Mouse (Mus musculus): Measurements from ENCODE around the gene Mgat5b. TPM values are rescaled to one million over a fixed set of nuclear protein-coding genes. Genes with fewer than 3 reads are reported as not detected.

The Mgat5b gene
- polyA plus RNA-seq, 1 experiment from 2014 or later: 0.50 TPM

GRCm38 (mm10) chr11:116980313-116980712 is 61.6 kb downstream of the Mgat5b start:
- Histone ChIP-seq H3K27ac (replicated peaks in 1 of 2; ENCODE audit: control insufficient read depth in 1 of 2, insufficient read depth in 1 of 2, low read depth in 2 of 2, low read length in 2 of 2) (no peak overlapping the region), H3K9ac (ENCODE audit: low read length) (no peak overlapping the region; the same call in 1 of the 2 replicates), H3K4me2 (ENCODE audit: low read length) (no peak overlapping the region), H3K4me3 (ENCODE audit: control insufficient read depth in 1 of 2, insufficient read depth in 1 of 2, low read depth in 1 of 2, low read length in 2 of 2) (no peak overlapping the region), H3K9me3 (ENCODE audit: control insufficient read depth, low read length) (no peaks in the 10 kb centered on the region), H3K36me3 (ENCODE audit: control insufficient read depth, insufficient read depth, low read length) (no peaks in the 10 kb centered on the region), H3K27me3 (ENCODE audit: control insufficient read depth, insufficient read depth, low read length) (no peaks in the 10 kb centered on the region), H3K4me1 (ENCODE audit: control insufficient read depth in 2 of 2, insufficient read depth in 2 of 2, low read length in 2 of 2) (peaks cover 10 to 11% of the 10 kb centered on the region in 2 experiments)
- 26% methylated on average over 5 of the region's 5 CpGs for whole genome bisulfite sequencing
- ATAC-seq (ENCODE audit: insufficient number of reproducible peaks, insufficient read depth, low FRiP score, low read depth): no peak

GRCm38 (mm10) chr11:116982543-116982942 is 63.9 kb downstream of the Mgat5b start:
- H3K4me2 ChIP-seq (ENCODE audit: low read length): no peak overlapping the region
- no peaks in the 10 kb centered on the region for H3K36me3 ChIP-seq (ENCODE audit: control insufficient read depth, insufficient read depth, low read length)
- H3K9me3 ChIP-seq (ENCODE audit: control insufficient read depth, low read length): no peaks in the 10 kb centered on the region
- no peak overlapping the region for H3K27ac ChIP-seq (replicated peaks in 1 of 2; ENCODE audit: control insufficient read depth in 1 of 2, insufficient read depth in 1 of 2, low read depth in 2 of 2, low read length in 2 of 2)
- peaks cover 10 to 11% of the 10 kb centered on the region in 2 experiments for H3K4me1 ChIP-seq (ENCODE audit: control insufficient read depth in 2 of 2, insufficient read depth in 2 of 2, low read length in 2 of 2)
- H3K9ac ChIP-seq (ENCODE audit: low read length): no peak overlapping the region
- no peak for ATAC-seq (ENCODE audit: insufficient number of reproducible peaks, insufficient read depth, low FRiP score, low read depth)
- H3K4me3 ChIP-seq (ENCODE audit: control insufficient read depth in 1 of 2, insufficient read depth in 1 of 2, low read depth in 1 of 2, low read length in 2 of 2): no peak overlapping the region
- no peaks in the 10 kb centered on the region for H3K27me3 ChIP-seq (ENCODE audit: control insufficient read depth, insufficient read depth, low read length)
- WGBS: 48% methylated on average over 4 of the region's 4 CpGs

GRCm38 (mm10) chr11:116985504-116986385 is 67.1 kb downstream of the Mgat5b start:
- Histone ChIP-seq H3K4me2 (ENCODE audit: low read length) (no peak overlapping the region), H3K4me3 (ENCODE audit: control insufficient read depth in 1 of 2, insufficient read depth in 1 of 2, low read depth in 1 of 2, low read length in 2 of 2) (no peak overlapping the region), H3K4me1 (ENCODE audit: control insufficient read depth in 2 of 2, insufficient read depth in 2 of 2, low read length in 2 of 2) (peaks cover 1 to 3% of the 10 kb centered on the region in 2 experiments), H3K27me3 (ENCODE audit: control insufficient read depth, insufficient read depth, low read length) (no peaks in the 10 kb centered on the region), H3K36me3 (ENCODE audit: control insufficient read depth, insufficient read depth, low read length) (no peaks in the 10 kb centered on the region), H3K9me3 (ENCODE audit: control insufficient read depth, low read length) (no peaks in the 10 kb centered on the region), H3K27ac (replicated peaks in 1 of 2; ENCODE audit: control insufficient read depth in 1 of 2, insufficient read depth in 1 of 2, low read depth in 2 of 2, low read length in 2 of 2) (no peak overlapping the region), H3K9ac (ENCODE audit: low read length) (no peak overlapping the region)
- no peak for ATAC-seq (ENCODE audit: insufficient number of reproducible peaks, insufficient read depth, low FRiP score, low read depth)
- WGBS: 79% methylated on average over 15 of the region's 15 CpGs

GRCm38 (mm10) chr11:116988131-116988530 is 69.5 kb downstream of the Mgat5b start:
- no peak overlapping the region for H3K9ac ChIP-seq (ENCODE audit: low read length)
- H3K9me3 ChIP-seq (ENCODE audit: control insufficient read depth, low read length): no peaks in the 10 kb centered on the region
- H3K4me3 ChIP-seq (ENCODE audit: control insufficient read depth in 1 of 2, insufficient read depth in 1 of 2, low read depth in 1 of 2, low read length in 2 of 2): no peak overlapping the region
- WGBS: 64% methylated on average over 8 of the region's 8 CpGs
- no peaks in the 10 kb centered on the region for H3K4me1 ChIP-seq (ENCODE audit: control insufficient read depth in 2 of 2, insufficient read depth in 2 of 2, low read length in 2 of 2)
- no peak overlapping the region for H3K4me2 ChIP-seq (ENCODE audit: low read length)
- peaks cover 6% of the 10 kb centered on the region; the same call in 1 of the 2 replicates for H3K27me3 ChIP-seq (ENCODE audit: control insufficient read depth, insufficient read depth, low read length)
- no peaks in the 10 kb centered on the region for H3K36me3 ChIP-seq (ENCODE audit: control insufficient read depth, insufficient read depth, low read length)
- H3K27ac ChIP-seq (replicated peaks in 1 of 2; ENCODE audit: control insufficient read depth in 1 of 2, insufficient read depth in 1 of 2, low read depth in 2 of 2, low read length in 2 of 2): no peak overlapping the region
- ATAC-seq (ENCODE audit: insufficient number of reproducible peaks, insufficient read depth, low FRiP score, low read depth): no peak

- H3K4me2 ChIP-seq (ENCODE audit: low read length): no peak overlapping the region
- no peak overlapping the region for H3K27ac ChIP-seq (replicated peaks in 1 of 2; ENCODE audit: control insufficient read depth in 1 of 2, insufficient read depth in 1 of 2, low read depth in 2 of 2, low read length in 2 of 2)
- WGBS: 86% methylated on average over 7 of the region's 7 CpGs
- H3K36me3 ChIP-seq (ENCODE audit: control insufficient read depth, insufficient read depth, low read length): no peaks in the 10 kb centered on the region
- H3K9me3 ChIP-seq (ENCODE audit: control insufficient read depth, low read length): no peaks in the 10 kb centered on the region
- peaks cover 0 to 2% of the 10 kb centered on the region in 2 experiments; a peak in 2 of 4 replicates for H3K4me1 ChIP-seq (ENCODE audit: control insufficient read depth in 2 of 2, insufficient read depth in 2 of 2, low read length in 2 of 2)
- H3K4me3 ChIP-seq (ENCODE audit: control insufficient read depth in 1 of 2, insufficient read depth in 1 of 2, low read depth in 1 of 2, low read length in 2 of 2): no peak overlapping the region
- ATAC-seq (ENCODE audit: insufficient number of reproducible peaks, insufficient read depth, low FRiP score, low read depth): no peak
- peaks cover 24% of the 10 kb centered on the region for H3K27me3 ChIP-seq (ENCODE audit: control insufficient read depth, insufficient read depth, low read length)
- H3K9ac ChIP-seq (ENCODE audit: low read length): no peak overlapping the region
Measured at GRCm38 (mm10) chr11:116990231-116990630, 71.6 kb downstream of the Mgat5b start.

- Histone ChIP-seq H3K4me3 (ENCODE audit: control insufficient read depth in 1 of 2, insufficient read depth in 1 of 2, low read depth in 1 of 2, low read length in 2 of 2) (no peak overlapping the region), H3K9me3 (ENCODE audit: control insufficient read depth, low read length) (no peaks in the 10 kb centered on the region), H3K27ac (replicated peaks in 1 of 2; ENCODE audit: control insufficient read depth in 1 of 2, insufficient read depth in 1 of 2, low read depth in 2 of 2, low read length in 2 of 2) (no peak overlapping the region), H3K4me1 (ENCODE audit: control insufficient read depth in 2 of 2, insufficient read depth in 2 of 2, low read length in 2 of 2) (peaks cover 0 to 2% of the 10 kb centered on the region in 2 experiments; a peak in 2 of 4 replicates), H3K4me2 (ENCODE audit: low read length) (no peak overlapping the region), H3K9ac (ENCODE audit: low read length) (no peak overlapping the region), H3K36me3 (ENCODE audit: control insufficient read depth, insufficient read depth, low read length) (no peaks in the 10 kb centered on the region), H3K27me3 (ENCODE audit: control insufficient read depth, insufficient read depth, low read length) (peaks cover 33% of the 10 kb centered on the region)
- no peak for ATAC-seq (ENCODE audit: insufficient number of reproducible peaks, insufficient read depth, low FRiP score, low read depth)
- WGBS: 73% methylated on average over 8 of the region's 8 CpGs
Measured at GRCm38 (mm10) chr11:116991410-116991809, 72.7 kb downstream of the Mgat5b start.

GRCm38 (mm10) chr11:116991964-116992363 is 73.3 kb downstream of the Mgat5b start:
- Histone ChIP-seq H3K4me1 (ENCODE audit: control insufficient read depth in 2 of 2, insufficient read depth in 2 of 2, low read length in 2 of 2) (peaks cover 0 to 2% of the 10 kb centered on the region in 2 experiments; a peak in 2 of 4 replicates), H3K4me3 (ENCODE audit: control insufficient read depth in 1 of 2, insufficient read depth in 1 of 2, low read depth in 1 of 2, low read length in 2 of 2) (no peak overlapping the region), H3K27me3 (ENCODE audit: control insufficient read depth, insufficient read depth, low read length) (peaks cover 37% of the 10 kb centered on the region), H3K27ac (replicated peaks in 1 of 2; ENCODE audit: control insufficient read depth in 1 of 2, insufficient read depth in 1 of 2, low read depth in 2 of 2, low read length in 2 of 2) (no peak overlapping the region), H3K36me3 (ENCODE audit: control insufficient read depth, insufficient read depth, low read length) (no peaks in the 10 kb centered on the region), H3K9ac (ENCODE audit: low read length) (no peak overlapping the region), H3K4me2 (ENCODE audit: low read length) (no peak overlapping the region), H3K9me3 (ENCODE audit: control insufficient read depth, low read length) (no peaks in the 10 kb centered on the region)
- ATAC-seq (ENCODE audit: insufficient number of reproducible peaks, insufficient read depth, low FRiP score, low read depth): no peak
- 71% methylated on average over 6 of the region's 6 CpGs for WGBS
